Mouse (Mus musculus): ENCODE measurements around the gene Aoc1. TPM values are rescaled to one million over a fixed set of nuclear protein-coding genes. Genes with fewer than 3 reads are reported as not detected.

Aoc1 gene
- polyA plus RNA-seq, 2 experiments from 2014 or later: 0.13 to 0.30 TPM

- peak; percentile 29 for ATAC-seq
Measured at GRCm38 (mm10) chr6:48912033-48912432, 39.3 kb downstream of the Aoc1 start.

DNA sequence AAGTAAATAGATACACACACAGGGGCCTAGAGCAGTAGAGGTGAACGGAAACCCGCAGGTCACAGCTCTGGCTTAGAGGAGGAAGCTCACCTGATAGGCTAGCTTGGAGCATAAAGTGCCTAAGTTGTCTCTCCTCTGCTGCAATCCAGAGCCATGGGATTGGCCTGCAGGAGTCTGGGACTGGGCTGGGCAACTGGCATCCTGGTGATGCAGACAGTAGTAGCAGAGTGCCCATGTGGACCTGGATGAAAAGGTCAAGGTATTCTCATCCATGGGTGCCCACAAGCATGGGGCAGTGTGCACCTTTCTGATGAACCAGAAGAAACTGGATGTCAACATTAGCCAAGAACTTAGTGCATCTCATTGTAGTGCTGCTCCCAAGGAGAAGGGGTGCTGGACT is 40.9 kb downstream of the Aoc1 start:
- no peak for ATAC-seq

DNA sequence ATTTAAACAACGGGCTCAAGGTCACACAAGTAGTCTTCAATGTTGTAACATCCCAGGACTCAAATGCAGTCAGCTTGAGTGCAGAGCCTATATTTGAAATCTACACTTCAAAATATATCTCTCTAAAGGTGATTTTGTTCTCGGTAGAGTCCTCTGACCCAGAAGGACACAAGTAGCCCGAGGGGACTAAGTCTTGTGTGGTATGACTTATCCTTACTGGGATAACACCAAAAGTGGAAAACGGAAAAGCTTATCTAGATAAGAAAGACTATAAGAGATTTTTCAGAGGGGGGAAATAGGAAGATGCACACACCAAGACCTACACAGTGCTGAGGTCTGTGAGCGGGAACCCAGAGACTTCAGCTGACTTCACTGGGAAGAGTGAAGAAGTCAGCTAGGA is 56.9 kb downstream of the Aoc1 start, which contains the start of gene 1600015I10Rik:
TSS of gene 1600015I10Rik (plus strand) at position 301 of the 400 bp plus-strand sequence.
- ATAC-seq: no peak

GRCm38 (mm10) chr6:48949596-48949995 is 76.9 kb downstream of the Aoc1 start:
- ATAC-seq: no peak

DNA sequence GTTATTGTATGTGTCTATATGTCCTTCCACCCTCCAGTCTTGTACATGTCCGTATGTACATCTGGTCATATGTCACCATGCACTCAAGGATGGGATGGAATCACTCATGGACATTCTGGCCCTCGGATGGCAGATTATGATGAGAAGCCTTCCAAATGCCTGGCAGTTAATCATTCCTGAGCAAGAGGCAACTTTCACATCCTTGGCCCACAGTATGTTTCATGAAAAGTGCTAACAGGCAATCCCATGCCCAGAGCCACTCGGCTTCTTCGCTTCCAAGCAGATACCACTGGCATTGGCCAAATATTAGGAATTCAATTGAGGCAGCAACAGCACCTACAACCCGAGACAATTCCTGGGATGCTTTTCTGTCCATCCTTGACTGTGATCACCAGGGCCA is 78.0 kb downstream of the Aoc1 start:
- ATAC-seq: no peak

DNA sequence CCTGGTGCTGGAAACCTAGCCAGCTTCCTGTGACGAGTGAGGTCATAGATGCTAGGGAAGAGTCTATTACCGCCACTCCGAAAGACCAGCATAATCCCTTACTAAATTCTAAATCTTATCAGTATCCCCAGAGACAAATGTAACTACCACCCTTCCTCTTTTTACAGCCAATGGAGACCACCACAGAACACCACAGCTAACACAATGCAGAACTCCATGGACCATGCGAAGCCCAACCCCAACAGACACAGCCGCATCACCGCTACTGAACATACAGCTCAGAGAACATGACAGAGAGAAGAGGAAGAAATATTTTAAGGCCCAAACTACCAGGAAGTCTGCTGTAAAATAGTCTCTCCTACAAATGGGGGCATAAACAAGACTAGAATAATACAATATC is 78.9 kb downstream of the Aoc1 start:
- no peak for ATAC-seq

GRCm38 (mm10) chr6:48953220-48953619 is 80.5 kb downstream of the Aoc1 start:
- ATAC-seq: no peak

DNA sequence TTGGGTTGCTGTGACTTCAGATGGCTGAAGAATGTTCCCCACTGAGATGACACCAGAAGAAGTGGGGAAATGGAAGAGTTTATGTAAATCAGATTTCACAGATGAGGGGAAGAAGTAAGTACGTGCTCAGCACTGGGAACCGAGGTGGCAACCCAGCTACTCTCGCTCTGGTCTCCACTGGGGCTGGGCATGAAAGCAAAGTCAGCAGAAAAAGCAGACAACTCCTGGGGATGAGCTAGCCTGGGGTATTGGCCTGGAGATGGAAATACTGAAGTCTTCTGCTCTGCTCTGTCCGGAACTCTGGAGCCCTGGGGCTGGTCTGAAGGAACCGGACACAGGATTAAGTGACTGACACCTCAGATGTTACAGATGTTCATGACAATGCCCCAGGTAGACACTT is 81.5 kb downstream of the Aoc1 start:
- no peak for ATAC-seq

DNA sequence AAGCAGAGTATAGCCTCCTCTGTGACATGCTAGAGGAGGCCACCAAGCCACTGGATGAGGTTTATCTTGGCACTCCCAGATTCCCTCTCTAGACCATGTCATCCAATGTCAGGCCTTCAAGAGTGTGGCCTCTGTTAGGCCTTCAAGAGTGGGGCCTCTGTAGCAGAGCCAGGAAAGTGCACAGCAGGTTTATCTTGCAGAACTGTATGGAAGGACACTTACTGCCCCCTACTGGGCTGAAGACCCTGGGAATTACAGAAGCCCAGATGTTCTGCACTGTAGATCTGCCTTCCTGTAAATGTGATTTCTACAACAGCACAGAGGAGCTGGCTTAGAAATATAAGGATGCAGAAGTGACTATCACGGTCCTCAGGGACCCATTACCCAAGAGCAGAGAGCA is 82.2 kb downstream of the Aoc1 start:
- ATAC-seq: no peak

- no peak for ATAC-seq
Measured at GRCm38 (mm10) chr6:48956785-48957184, 84.1 kb downstream of the Aoc1 start.

DNA sequence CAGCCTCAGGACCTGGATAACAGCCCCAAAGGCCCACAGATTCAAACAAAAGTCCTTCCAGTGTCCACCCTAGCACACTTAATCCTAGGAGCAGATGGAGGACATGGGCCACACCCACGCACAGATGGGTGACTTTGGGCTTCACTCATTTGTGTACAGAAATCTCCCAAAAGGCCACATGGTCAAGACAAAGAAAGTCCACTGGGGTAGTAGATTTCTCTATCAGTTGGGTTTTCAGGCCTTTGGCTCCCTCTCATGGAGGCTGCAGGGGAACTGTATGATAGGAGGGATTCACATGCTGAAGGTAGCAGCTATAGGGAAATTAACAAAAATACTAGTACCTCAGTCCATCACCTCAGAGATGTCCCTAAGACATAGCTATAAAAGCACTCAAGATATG is 85.4 kb downstream of the Aoc1 start:
- no peak for ATAC-seq

Other genes with a start within 250 kb of the Aoc1 start
- gene AI854703, start 246.1 kb upstream of the Aoc1 start, polyA plus RNA-seq (2017; shearing (Covaris generic)): 1 to 10 TPM; 2.7 to 5.2 TPM
- 100 to 1,000 TPM; 149 to 213 TPM for gene Gimap8, start 225.7 kb upstream of the Aoc1 start, polyA plus RNA-seq (2017; shearing (Covaris generic))
- 100 to 1,000 TPM; 302 to 342 TPM for gene Gimap9, start 196.8 kb upstream of the Aoc1 start, polyA plus RNA-seq (2017; shearing (Covaris generic))
- gene Gimap4, start 188.3 kb upstream of the Aoc1 start, polyA plus RNA-seq (2017; shearing (Covaris generic)): 1,000 to 10,000 TPM; 1,771 to 1,850 TPM
- gene Gimap6, start 164.7 kb upstream of the Aoc1 start, polyA plus RNA-seq (2017; shearing (Covaris generic)): 1,000 to 10,000 TPM; 1,247 to 1,551 TPM
- gene Gm28053, start 154.3 kb upstream of the Aoc1 start, polyA plus RNA-seq (2017; shearing (Covaris generic)): 10 to 100 TPM; 62.5 to 69.5 TPM
- 100 to 1,000 TPM; 600 to 617 TPM for gene Gimap7, start 154.3 kb upstream of the Aoc1 start, polyA plus RNA-seq (2017; shearing (Covaris generic))
- 100 to 1,000 TPM; 342 to 402 TPM for gene Gimap1, start 133.8 kb upstream of the Aoc1 start, polyA plus RNA-seq (2017; shearing (Covaris generic))
- gene Gimap5, start 126.7 kb upstream of the Aoc1 start, polyA plus RNA-seq (2017; shearing (Covaris generic)): 100 to 1,000 TPM; 196 to 256 TPM
- 1,000 to 10,000 TPM; 1,659 to 2,511 TPM for gene Gimap3, start 102.0 kb upstream of the Aoc1 start, polyA plus RNA-seq (2017; shearing (Covaris generic))
- gene Tmem176a, start 32.0 kb upstream of the Aoc1 start, polyA plus RNA-seq (2017; shearing (Covaris generic)): 10 to 100 TPM; 14.0 to 16.7 TPM
- gene Tmem176b, start 31.4 kb upstream of the Aoc1 start, polyA plus RNA-seq (2017; shearing (Covaris generic)): 10 to 100 TPM; 17.3 to 22.7 TPM
- not detected for gene 1600015I10Rik, start 57.0 kb downstream of the Aoc1 start, polyA plus RNA-seq (2017; shearing (Covaris generic))
- gene Doxl2, start 102.1 kb downstream of the Aoc1 start, polyA plus RNA-seq (2017; shearing (Covaris generic)): not detected
- not detected for gene Svs1, start 114.0 kb downstream of the Aoc1 start, polyA plus RNA-seq (2017; shearing (Covaris generic))
- gene Gpnmb, start 163.7 kb downstream of the Aoc1 start, polyA plus RNA-seq (2017; shearing (Covaris generic)): 1 to 10 TPM; 2.0 to 2.4 TPM
- 10 to 100 TPM; 22.2 to 42.4 TPM for gene Malsu1, start 200.9 kb downstream of the Aoc1 start, polyA plus RNA-seq (2017; shearing (Covaris generic))